Mouse (Mus musculus) bone marrow, adult 2 months (tissue): ENCODE measurements around the gene Ascc3.

ENCODE experiments used
- CTCF ChIP-seq: fragments of 200-500 bp; IDR thresholded peaks from 2 replicates; pipeline ENCODE4 v1.5.1; 2011; ENCODE audit warnings: low read length, control low read depth; ENCODE audit not compliant: control insufficient read depth, insufficient read depth
- POLR2A ChIP-seq: fragments of 200-500 bp; IDR thresholded peaks from 2 replicates; pipeline ENCODE4 v1.6.1; 2011; ENCODE audit warnings: low read depth, mild to moderate bottlenecking, control low read depth, low read length, borderline replicate concordance; ENCODE audit not compliant: control insufficient read depth

DNA sequence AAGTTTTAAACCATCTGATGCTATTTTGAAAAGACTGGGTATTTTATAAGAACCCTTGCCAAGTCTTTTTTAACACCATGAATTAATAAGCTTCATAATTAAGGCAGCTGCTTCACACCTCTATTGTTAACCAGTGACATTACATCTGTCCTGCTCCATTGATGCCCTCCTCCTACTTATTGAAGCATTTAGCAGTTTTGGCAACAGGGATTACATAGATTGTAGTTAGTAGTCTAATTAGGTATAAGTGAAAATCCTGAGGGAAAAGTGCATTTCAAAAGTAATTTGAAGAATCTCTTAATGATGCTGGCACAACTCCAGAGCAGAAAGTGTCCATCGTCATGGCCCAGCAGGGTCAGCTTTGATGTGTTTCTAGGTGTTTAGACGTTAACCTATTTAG is 180.3 kb downstream of the Ascc3 start:
- no peak for TF ChIP-seq POLR2A
- no peak for TF ChIP-seq CTCF
